Mouse (Mus musculus): ENCODE data around the gene Snx32. TPM values are rescaled to one million over a fixed set of nuclear protein-coding genes. Genes with fewer than 3 reads are reported as not detected.

The Snx32 gene
- polyA plus RNA-seq, 1 experiment from 2014 or later = 3.7 TPM

DNA sequence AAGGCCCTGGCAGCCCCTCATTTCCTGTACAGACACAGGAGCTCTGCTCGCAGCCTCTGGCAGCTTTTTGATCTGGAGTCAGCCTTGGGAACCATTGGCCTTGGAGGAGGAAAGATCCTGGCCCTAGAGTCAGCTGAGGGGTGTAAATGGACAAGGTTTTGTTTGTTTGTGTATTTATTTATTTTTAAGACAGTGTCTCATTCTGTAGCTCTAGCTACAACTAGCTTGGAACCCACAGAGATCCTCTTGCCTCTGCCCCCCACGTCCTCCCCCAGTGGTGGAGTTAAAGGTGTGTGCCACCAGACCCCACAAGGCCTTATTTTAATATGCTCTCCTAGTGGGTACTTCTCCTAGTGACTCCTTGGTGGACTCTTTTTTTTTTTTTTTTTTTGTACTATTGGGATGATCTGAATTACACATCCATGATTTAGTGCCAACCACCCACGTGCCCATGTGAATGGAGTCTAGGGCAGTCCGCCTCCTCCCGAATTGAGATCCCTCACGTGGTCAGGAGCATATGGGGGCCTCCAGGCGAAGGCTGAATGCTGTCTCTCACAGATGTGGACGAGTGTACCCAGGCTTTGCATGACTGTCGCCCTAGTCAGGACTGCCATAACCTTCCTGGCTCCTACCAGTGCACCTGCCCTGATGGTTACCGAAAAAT, 33.2 kb downstream of the Snx32 start:
- no peak overlapping the region for H3K4me2 ChIP-seq (replicated peaks; ENCODE audit: low read depth, low read length)
- H3K27me3 ChIP-seq (replicated peaks; ENCODE audit: insufficient read depth, low read length) = no peaks in the 10 kb centered on the region
- no peak for ATAC-seq
- no peak overlapping the region for H3K4me3 ChIP-seq (ENCODE audit: low read depth, low read length)
- WGBS = 85% methylated on average over 10 of the region's 10 CpGs
- no peak for DNase-seq (ENCODE audit: low spot score)
- no peak overlapping the region for H3K9ac ChIP-seq (replicated peaks; ENCODE audit: low read depth)
- H3K36me3 ChIP-seq (ENCODE audit: insufficient read depth, low read length) = peaks cover 9% of the 10 kb centered on the region; the same call in 1 of the 2 replicates
- no peak overlapping the region for H3K27ac ChIP-seq (ENCODE audit: low read length)
- peaks cover 2% of the 10 kb centered on the region; the same call in 1 of the 2 replicates for H3K4me1 ChIP-seq (ENCODE audit: insufficient read depth, low read depth, low read length)
- no peaks in the 10 kb centered on the region for H3K9me3 ChIP-seq (ENCODE audit: low read length)
- no peak for TF ChIP-seq EP300 (IDR thresholded peaks at IDR 0.05)
- no peak for TF ChIP-seq CTCF (IDR thresholded peaks at IDR 0.05)

DNA sequence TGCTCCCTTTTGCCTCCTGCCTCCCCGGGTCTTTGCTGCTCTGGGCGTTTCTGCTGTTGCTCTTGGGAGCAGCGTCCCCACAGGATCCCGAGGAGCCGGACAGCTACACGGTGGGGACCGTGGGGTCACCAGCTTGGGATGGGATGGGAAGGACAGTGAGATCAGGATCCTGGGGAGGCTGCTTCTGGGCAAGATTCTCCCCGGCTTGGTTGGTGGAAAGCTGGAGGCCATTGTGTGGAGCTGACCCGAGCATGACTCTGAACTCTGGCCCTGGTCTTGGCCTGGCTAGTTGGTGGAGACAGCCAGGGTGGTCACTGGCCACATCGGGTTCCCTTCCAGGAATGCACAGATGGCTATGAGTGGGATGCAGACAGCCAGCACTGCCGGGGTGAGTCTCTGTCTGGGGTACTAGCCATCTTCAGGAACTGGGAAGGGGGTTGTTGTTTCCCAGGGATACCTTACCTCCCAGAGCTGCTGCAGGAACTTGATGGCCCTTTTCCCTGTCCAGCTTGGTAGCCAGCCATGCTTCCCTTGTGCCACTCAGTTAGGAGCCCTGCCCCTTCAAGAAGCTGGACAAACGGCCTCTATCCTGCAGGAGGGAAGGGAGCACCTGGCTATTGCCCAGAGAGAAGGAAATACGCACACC, 35.1 kb downstream of the Snx32 start:
- Histone ChIP-seq H3K36me3 (ENCODE audit: insufficient read depth, low read length) (0 out of 2 replicates have a peak, but pooled peaks cover 4% of the 10 kb centered on the region), H3K9me3 (ENCODE audit: low read length) (no peaks in the 10 kb centered on the region), H3K27ac (ENCODE audit: low read length) (peak overlapping the region; percentile 81), H3K27me3 (replicated peaks; ENCODE audit: insufficient read depth, low read length) (no peaks in the 10 kb centered on the region), H3K4me2 (replicated peaks; ENCODE audit: low read depth, low read length) (peak overlapping the region; percentile 92), H3K4me1 (ENCODE audit: insufficient read depth, low read depth, low read length) (peaks cover 2% of the 10 kb centered on the region; the same call in 1 of the 2 replicates), H3K9ac (replicated peaks; ENCODE audit: low read depth) (peak overlapping the region; percentile 64), H3K4me3 (ENCODE audit: low read depth, low read length) (peak overlapping the region; percentile 57)
- WGBS = 15% methylated on average over 13 of the region's 13 CpGs
- no peak for TF ChIP-seq EP300 (IDR thresholded peaks at IDR 0.05)
- no peak for DNase-seq (ENCODE audit: low spot score)
- peak; percentile 23 for ATAC-seq

DNA sequence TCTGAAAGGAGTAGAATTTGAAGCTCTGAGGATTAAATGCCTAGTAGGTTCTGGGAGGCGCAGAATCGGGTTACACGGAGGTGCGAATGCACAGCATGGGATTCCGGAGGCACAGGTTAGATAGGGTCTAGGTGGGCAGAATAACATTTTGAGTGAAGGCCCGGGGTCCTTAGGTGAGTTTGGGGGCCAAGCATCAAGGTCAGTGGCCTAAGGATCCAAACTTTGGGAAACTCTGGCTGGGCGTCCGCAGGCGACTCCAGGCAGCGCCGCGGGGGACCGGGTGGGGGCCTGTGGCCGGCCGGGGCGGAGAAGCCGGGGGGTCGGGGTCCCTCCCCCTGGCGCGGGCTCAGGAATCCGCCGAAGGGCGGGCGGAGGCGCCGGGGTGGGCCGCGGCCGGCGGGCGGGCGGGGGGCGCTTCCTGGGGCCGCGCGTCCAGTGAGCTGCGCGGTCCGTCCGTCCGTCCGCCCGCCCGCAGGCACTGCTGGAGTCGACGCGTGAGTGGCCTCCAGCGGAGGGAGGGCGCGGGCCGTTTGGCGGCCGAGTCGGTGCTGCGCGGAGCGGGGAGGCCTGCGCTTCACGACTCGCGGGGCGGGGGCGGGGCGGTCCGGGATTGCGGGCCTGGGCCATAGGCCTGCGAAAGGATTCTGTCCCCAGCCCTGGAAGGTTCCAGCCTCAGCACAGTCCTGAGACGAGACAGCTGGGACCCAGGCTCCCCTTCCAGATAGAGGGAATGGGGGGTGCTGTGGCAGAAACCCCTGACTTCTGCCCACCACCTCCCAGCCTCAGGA, 35.9 kb downstream of the Snx32 start:
- H3K27ac ChIP-seq (ENCODE audit: low read length) = peak overlapping the region; percentile 81
- no peaks in the 10 kb centered on the region for H3K9me3 ChIP-seq (ENCODE audit: low read length)
- H3K36me3 ChIP-seq (ENCODE audit: insufficient read depth, low read length) = no peaks in the 10 kb centered on the region
- WGBS = 2% methylated on average over 31 of the region's 68 CpGs
- H3K4me1 ChIP-seq (ENCODE audit: insufficient read depth, low read depth, low read length) = peaks cover 2% of the 10 kb centered on the region; the same call in 1 of the 2 replicates
- H3K9ac ChIP-seq (replicated peaks; ENCODE audit: low read depth) = peak overlapping the region; percentile 64
- H3K4me2 ChIP-seq (replicated peaks; ENCODE audit: low read depth, low read length) = peak overlapping the region; percentile 92
- DNase-seq (ENCODE audit: low spot score) = peak; percentile 57
- no peaks in the 10 kb centered on the region for H3K27me3 ChIP-seq (replicated peaks; ENCODE audit: insufficient read depth, low read length)
- peak overlapping the region; percentile 57 for H3K4me3 ChIP-seq (ENCODE audit: low read depth, low read length)
- peak; percentile 66 for ATAC-seq
- TF ChIP-seq CTCF (IDR thresholded peaks at IDR 0.05) (peak; percentile 34), EP300 (IDR thresholded peaks at IDR 0.05) (no peak)

DNA sequence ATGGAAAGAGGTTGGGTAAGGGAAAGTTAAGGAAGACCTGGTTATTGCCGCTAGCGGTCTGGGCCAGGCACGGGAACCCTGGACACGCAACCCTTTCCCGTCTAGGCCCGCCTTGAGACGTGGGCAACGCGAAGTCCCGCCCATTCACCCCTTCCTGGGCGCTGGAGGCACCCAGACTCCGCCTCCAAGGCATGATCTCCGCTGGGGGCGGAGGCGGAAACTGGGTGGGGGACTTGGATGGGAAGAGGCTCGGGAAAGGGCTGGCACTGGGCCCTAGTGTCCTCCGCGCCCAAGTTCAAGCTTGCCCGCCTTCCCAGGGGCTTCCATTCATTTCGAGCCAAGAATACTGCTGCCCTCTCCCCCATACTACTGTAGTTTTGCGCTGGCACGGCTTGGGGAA, 36.6 kb downstream of the Snx32 start, which contains the start of gene Efemp2:
Efemp2 (plus strand) TSS at position 235 of the 400 bp plus-strand sequence.
- peak; percentile 96 for DNase-seq (ENCODE audit: low spot score)
- peak within 1 kb of the TSS; percentile 81 for H3K27ac ChIP-seq (ENCODE audit: low read length)
- no peaks in the 10 kb centered on the region for H3K36me3 ChIP-seq (ENCODE audit: insufficient read depth, low read length)
- H3K4me3 ChIP-seq (ENCODE audit: low read depth, low read length) = peak within 1 kb of the TSS; percentile 57
- peak within 1 kb of the TSS; percentile 92 for H3K4me2 ChIP-seq (replicated peaks; ENCODE audit: low read depth, low read length)
- TF ChIP-seq CTCF (IDR thresholded peaks at IDR 0.05) = 0 out of 2 replicates have a peak, but pooled peaks have one; percentile 2
- TF ChIP-seq EP300 (IDR thresholded peaks at IDR 0.05) = 0 out of 2 replicates have a peak, but pooled peaks have one; percentile 47
- peak; percentile 87 for ATAC-seq
- no peaks in the 10 kb centered on the region for H3K27me3 ChIP-seq (replicated peaks; ENCODE audit: insufficient read depth, low read length)
- H3K4me1 ChIP-seq (ENCODE audit: insufficient read depth, low read depth, low read length) = peaks cover 2% of the 10 kb centered on the region; the same call in 1 of the 2 replicates
- under 1% methylated on average over 22 of the region's 22 CpGs for WGBS
- peak within 1 kb of the TSS; percentile 64 for H3K9ac ChIP-seq (replicated peaks; ENCODE audit: low read depth)
- no peaks in the 10 kb centered on the region for H3K9me3 ChIP-seq (ENCODE audit: low read length)

DNA sequence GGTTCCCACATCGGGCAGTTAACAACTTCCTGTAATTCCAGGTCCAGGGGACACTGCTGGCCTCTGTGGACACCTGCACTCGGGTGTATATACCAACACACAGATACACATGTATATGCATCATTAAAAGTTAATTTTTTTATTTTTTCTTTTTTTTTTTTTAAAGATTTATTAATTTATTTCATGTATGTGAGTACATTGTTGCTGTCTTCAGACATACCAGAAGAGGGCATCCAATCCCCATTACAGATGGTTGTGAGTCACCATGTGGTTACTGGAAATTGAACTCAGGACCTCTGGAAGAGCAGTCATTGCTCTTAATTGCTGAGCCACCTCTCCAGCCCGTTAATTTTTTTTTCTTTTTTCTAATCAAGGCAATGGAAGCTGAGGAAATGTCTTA, 37.5 kb downstream of the Snx32 start:
- DNase-seq (ENCODE audit: low spot score) = no peak
- peaks cover 2% of the 10 kb centered on the region; the same call in 1 of the 2 replicates for H3K4me1 ChIP-seq (ENCODE audit: insufficient read depth, low read depth, low read length)
- no peaks in the 10 kb centered on the region for H3K36me3 ChIP-seq (ENCODE audit: insufficient read depth, low read length)
- H3K4me3 ChIP-seq (ENCODE audit: low read depth, low read length) = no peak overlapping the region
- peak overlapping the region; percentile 81; the same call in 1 of the 2 replicates for H3K27ac ChIP-seq (ENCODE audit: low read length)
- no peak overlapping the region; the same call in 1 of the 2 replicates for H3K4me2 ChIP-seq (replicated peaks; ENCODE audit: low read depth, low read length)
- no peak overlapping the region for H3K9ac ChIP-seq (replicated peaks; ENCODE audit: low read depth)
- no peaks in the 10 kb centered on the region for H3K9me3 ChIP-seq (ENCODE audit: low read length)
- 65% methylated on average over 3 of the region's 3 CpGs for WGBS
- H3K27me3 ChIP-seq (replicated peaks; ENCODE audit: insufficient read depth, low read length) = no peaks in the 10 kb centered on the region
- TF ChIP-seq CTCF (IDR thresholded peaks at IDR 0.05) (peak; percentile 55), EP300 (IDR thresholded peaks at IDR 0.05) (no peak)
- ATAC-seq = no peak

DNA sequence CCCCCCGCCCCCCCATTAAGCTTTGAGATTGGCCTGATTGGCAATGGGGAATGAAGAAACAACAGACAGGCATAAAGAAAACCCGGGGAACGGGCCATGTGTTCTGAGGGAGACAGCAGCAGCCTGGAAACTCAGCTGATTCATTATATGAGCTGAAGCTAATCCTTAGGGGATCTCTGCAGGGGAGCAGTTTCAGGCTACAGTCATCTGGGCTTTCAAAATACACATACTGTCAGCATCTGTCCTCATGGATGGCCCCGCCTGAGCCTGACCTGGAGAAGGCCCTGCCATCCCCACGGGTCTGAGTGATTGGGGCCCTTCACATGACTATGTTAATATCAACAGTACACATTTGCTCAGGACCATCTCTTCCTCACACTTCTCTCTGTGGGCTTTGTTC, 38.5 kb downstream of the Snx32 start:
- no peak for TF ChIP-seq CTCF (IDR thresholded peaks at IDR 0.05)
- TF ChIP-seq EP300 (IDR thresholded peaks at IDR 0.05) = no peak
- H3K4me2 ChIP-seq (replicated peaks; ENCODE audit: low read depth, low read length) = no peak overlapping the region
- ATAC-seq (no peak), DNase-seq (ENCODE audit: low spot score) (no peak)
- no peaks in the 10 kb centered on the region for H3K36me3 ChIP-seq (ENCODE audit: insufficient read depth, low read length)
- WGBS = 48% methylated on average over 5 of the region's 5 CpGs
- H3K9me3 ChIP-seq (ENCODE audit: low read length) = no peaks in the 10 kb centered on the region
- H3K27ac ChIP-seq (ENCODE audit: low read length) = no peak overlapping the region
- no peak overlapping the region for H3K4me3 ChIP-seq (ENCODE audit: low read depth, low read length)
- H3K4me1 ChIP-seq (ENCODE audit: insufficient read depth, low read depth, low read length) = peaks cover 2% of the 10 kb centered on the region; the same call in 1 of the 2 replicates
- no peaks in the 10 kb centered on the region for H3K27me3 ChIP-seq (replicated peaks; ENCODE audit: insufficient read depth, low read length)
- H3K9ac ChIP-seq (replicated peaks; ENCODE audit: low read depth) = no peak overlapping the region
